Mouse (Mus musculus) cerebellum, adult 2 months (tissue): ENCODE measurements around the gene C2cd2. TPM values are rescaled to one million over a fixed set of nuclear protein-coding genes. Genes with fewer than 3 reads are reported as not detected.

Experiments used
- DNase-seq, 2 experiments: peaks; one replicate each; pipeline ENCODE4 v3.0.0; 2021
- H3K27ac ChIP-seq: fragments of 200-500 bp; 2 replicates; pipeline ENCODE4 v1.5.1; 2012; ENCODE audit warnings: low read length, control low read depth, inconsistent platforms; ENCODE audit not compliant: insufficient read depth
- H3K27me3 ChIP-seq: fragments of 200-500 bp; 2 replicates; pipeline ENCODE4 v1.6.1; 2012; ENCODE audit warnings: inconsistent platforms, mild to moderate bottlenecking, low read length, moderate library complexity; ENCODE audit not compliant: control insufficient read depth, insufficient read depth
- H3K4me1 ChIP-seq: fragments of 200-500 bp; 2 replicates; pipeline ENCODE4 v1.6.1; 2011; ENCODE audit warnings: low read length; ENCODE audit not compliant: control insufficient read depth, insufficient read depth
- H3K4me3 ChIP-seq: fragments of 200-500 bp; replicated peaks from 2 replicates; pipeline ENCODE3; 2011; ENCODE audit warnings: mild to moderate bottlenecking, low read depth, low read length, control low read depth; ENCODE audit not compliant: insufficient read depth
- CTCF ChIP-seq: fragments of 200-500 bp; IDR thresholded peaks from 2 replicates; pipeline ENCODE4 v1.5.1; 2011; ENCODE audit warnings: low read depth, mild to moderate bottlenecking, control low read depth, low read length, moderate library complexity, borderline replicate concordance; ENCODE audit not compliant: insufficient read depth
- POLR2A ChIP-seq: fragments of 200-500 bp; IDR thresholded peaks from 2 replicates; pipeline ENCODE4 v1.6.1; 2011; ENCODE audit warnings: low read length, control low read depth, borderline replicate concordance; ENCODE audit not compliant: insufficient read depth
- WGBS: fragments of 180-500 bp; shearing (Covaris S2); methylation state at CpG from one replicate; pipeline ENCODE4 v1.1.7; 2018; 5-methylcytosine and 5-hydroxymethylcytosine counted together
- polyA plus RNA-seq: library from polyadenylated mRNA; depleted of rRNA; stranded (reverse); fragments of >200 nt; gene quantifications from 2 replicates; pipeline ENCODE4 v1.2.3, GENCODE M21; 2012; rRNA removed

Gene C2cd2
- polyA plus RNA-seq, 1 experiment, result 17.3 TPM

DNA sequence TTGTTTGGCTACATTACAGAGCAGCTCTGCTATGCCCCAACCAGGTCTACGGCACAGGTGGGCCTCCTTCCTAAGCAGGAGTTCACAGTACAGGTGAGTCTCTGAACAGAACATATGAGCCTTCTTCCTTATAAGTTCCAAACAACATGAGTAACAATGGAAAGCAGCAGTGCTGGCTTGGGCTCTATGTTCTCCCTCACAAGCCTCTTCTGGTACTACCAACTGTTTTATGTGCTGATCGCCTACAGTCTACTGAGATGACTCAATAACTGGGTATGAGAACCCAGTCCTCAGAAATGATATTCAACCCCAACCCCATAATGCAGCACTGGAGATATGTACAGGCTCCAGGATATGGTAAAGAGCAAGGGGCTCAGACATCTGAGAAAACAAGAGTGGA is 148.3 kb downstream of the C2cd2 start:
- no peak overlapping the region for H3K27ac ChIP-seq
- H3K4me3 ChIP-seq, result no peak overlapping the region
- TF ChIP-seq POLR2A (no peak), CTCF (no peak)
- H3K27me3 ChIP-seq, result no peaks in the 10 kb centered on the region
- DNase-seq, result no peak
- H3K4me1 ChIP-seq, result peaks cover 3% of the 10 kb centered on the region; the same call in 1 of the 2 replicates
- 98% methylated on average over 2 of the region's 2 CpGs for WGBS

DNA sequence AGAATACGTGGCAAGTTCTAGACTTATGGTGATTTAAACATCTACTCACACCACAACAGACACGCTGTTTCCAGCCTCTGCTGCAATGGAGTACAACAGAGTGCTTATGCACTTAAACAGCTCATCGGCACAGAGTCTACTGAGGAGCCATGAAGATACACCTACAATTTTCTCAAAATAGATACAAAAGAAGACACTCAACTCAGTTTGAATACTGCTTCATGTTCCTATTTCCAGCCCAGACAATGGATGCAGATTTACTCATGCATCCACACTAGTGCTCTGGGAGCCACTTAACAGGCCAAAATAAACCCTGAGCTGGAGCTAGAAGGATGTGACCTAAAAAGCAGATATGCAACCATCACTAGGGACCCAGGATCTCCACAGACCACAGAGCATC is 153.5 kb downstream of the C2cd2 start:
- H3K27ac ChIP-seq, result no peak overlapping the region
- no peak for DNase-seq
- H3K27me3 ChIP-seq, result no peaks in the 10 kb centered on the region
- H3K4me1 ChIP-seq, result peaks cover 3% of the 10 kb centered on the region; the same call in 1 of the 2 replicates
- no peak overlapping the region for H3K4me3 ChIP-seq
- WGBS, result 97% methylated on average over 3 of the region's 3 CpGs
- TF ChIP-seq CTCF, result no peak
- TF ChIP-seq POLR2A, result no peak

DNA sequence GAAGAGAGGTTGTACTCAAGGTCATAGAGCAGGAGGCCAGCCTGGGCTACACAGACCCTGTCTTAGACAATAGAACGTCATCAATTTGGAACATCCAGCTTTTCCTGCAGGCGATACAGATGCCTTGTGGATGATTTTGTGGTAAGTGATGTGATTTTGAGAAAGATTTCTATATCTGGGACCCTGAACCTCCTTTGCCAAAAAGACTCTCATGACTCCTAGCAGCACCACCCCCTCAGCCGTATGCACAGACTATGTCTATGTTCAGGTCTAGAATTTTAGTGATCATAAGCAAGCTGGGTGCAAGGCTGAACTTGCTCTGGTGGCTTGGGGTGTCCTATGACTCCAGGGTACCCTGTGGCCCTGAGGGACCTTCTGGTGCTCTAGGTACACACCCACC is 156.8 kb downstream of the C2cd2 start:
- WGBS, result 94% methylated on average over 3 of the region's 3 CpGs
- no peak for DNase-seq
- TF ChIP-seq CTCF (no peak), POLR2A (no peak)
- Histone ChIP-seq H3K27me3 (no peaks in the 10 kb centered on the region), H3K4me3 (no peak overlapping the region), H3K27ac (no peak overlapping the region), H3K4me1 (no peaks in the 10 kb centered on the region)

Other genes starting within 250 kb of the C2cd2 start
- 0.43 and 0.51 TPM in 2 replicates for gene Ripk4, start 198.8 kb downstream of the C2cd2 start, polyA plus RNA-seq
- 14.3 and 15.4 TPM in 2 replicates for gene Prdm15, start 110.7 kb downstream of the C2cd2 start, polyA plus RNA-seq
- 18.0 and 22.6 TPM in 2 replicates for gene Zbtb21, start within 50 bp of the C2cd2 start, polyA plus RNA-seq
- gene B230307C23Rik, start 34.7 kb upstream of the C2cd2 start, polyA plus RNA-seq, result 12.2 and 12.4 TPM in 2 replicates
- gene A630089N07Rik, start 119.9 kb upstream of the C2cd2 start, polyA plus RNA-seq, result 4.8 and 5.3 TPM in 2 replicates